Mouse (Mus musculus) spleen, postnatal 14 days (tissue): ENCODE results near the gene Syvn1.
A peak's percentile ranks its signal among the peaks of the same experiment; 100 is the strongest.

Experiments
- DNase-seq, 2 experiments: peaks; one replicate each; pipeline ENCODE4 v3.0.0; 2021 to 2022; ENCODE audit warnings: low spot score in 2 of 2

The Syvn1 gene

GRCm38 (mm10) chr19:6067724-6068415 lies 21.5 kb downstream of the Syvn1 start, which contains the start of gene Tm7sf2:
Gene Tm7sf2, minus strand, starts transcription at chr19:6068373.
- DNase-seq, result peak; percentile 80 to 84

- peak in 1 of 2 experiments; percentile 44 for DNase-seq
These were observed 22.6 kb downstream of the Syvn1 start for GRCm38 (mm10) chr19:6068951-6069350.

GRCm38 (mm10) chr19:6069851-6070250 lies 23.5 kb downstream of the Syvn1 start:
- DNase-seq, result no peak

GRCm38 (mm10) chr19:6070571-6071250 lies 24.3 kb downstream of the Syvn1 start:
- no peak for DNase-seq

GRCm38 (mm10) chr19:6071261-6071660 lies 24.9 kb downstream of the Syvn1 start:
- no peak for DNase-seq

- no peak for DNase-seq
These were observed 27.5 kb downstream of the Syvn1 start for GRCm38 (mm10) chr19:6073889-6074288.

GRCm38 (mm10) chr19:6076564-6077393 lies 30.4 kb downstream of the Syvn1 start, which contains the start of gene Vps51:
Gene Vps51, minus strand, starts transcription at chr19:6077231.
- peak; percentile 64 to 82 for DNase-seq

- DNase-seq, result no peak
These were observed 33.7 kb downstream of the Syvn1 start, which contains the start of gene Tmem262 for GRCm38 (mm10) chr19:6079983-6080480. Gene Tmem262, plus strand, starts transcription at chr19:6080033.

GRCm38 (mm10) chr19:6082156-6082555 lies 35.8 kb downstream of the Syvn1 start, which contains the start of gene Gm28374:
Gene Gm28374, minus strand, starts transcription at chr19:6082256.
- DNase-seq, result no peak

- DNase-seq, result peak; percentile 91 to 95
These were observed 38.3 kb downstream of the Syvn1 start, which contains the start of the genes Zfpl1 and Cdca5 for GRCm38 (mm10) chr19:6084478-6085248. Gene Zfpl1, minus strand, starts transcription at chr19:6084956. Gene Cdca5, plus strand, starts transcription at chr19:6084983.

- peak; percentile 47 to 49 for DNase-seq
These were observed 39.1 kb downstream of the Syvn1 start for GRCm38 (mm10) chr19:6085417-6085879.

GRCm38 (mm10) chr19:6088841-6089240 lies 42.5 kb downstream of the Syvn1 start:
- no peak for DNase-seq

- no peak for DNase-seq
These were observed 47.7 kb downstream of the Syvn1 start, which contains the start of gene AC131692.1 for GRCm38 (mm10) chr19:6094119-6094518. Gene AC131692.1, plus strand, starts transcription at chr19:6094419.

GRCm38 (mm10) chr19:6097847-6098246 lies 51.5 kb downstream of the Syvn1 start:
- DNase-seq, result no peak

- DNase-seq, result no peak
These were observed 54.8 kb downstream of the Syvn1 start for GRCm38 (mm10) chr19:6101186-6101585.

GRCm38 (mm10) chr19:6102169-6102853 lies 55.9 kb downstream of the Syvn1 start:
- peak; percentile 72 to 74 for DNase-seq
